Mouse (Mus musculus) heart, adult 9 months (tissue): ENCODE data around the gene Nck1.
A peak's percentile ranks its signal among the peaks of the same experiment; 100 is the strongest.

Experiments
- DNase-seq, 2 experiments: peaks; one replicate each; pipeline ENCODE4 v3.0.0; 2022; ENCODE audit warnings: low spot score in 2 of 2

The Nck1 gene

DNA sequence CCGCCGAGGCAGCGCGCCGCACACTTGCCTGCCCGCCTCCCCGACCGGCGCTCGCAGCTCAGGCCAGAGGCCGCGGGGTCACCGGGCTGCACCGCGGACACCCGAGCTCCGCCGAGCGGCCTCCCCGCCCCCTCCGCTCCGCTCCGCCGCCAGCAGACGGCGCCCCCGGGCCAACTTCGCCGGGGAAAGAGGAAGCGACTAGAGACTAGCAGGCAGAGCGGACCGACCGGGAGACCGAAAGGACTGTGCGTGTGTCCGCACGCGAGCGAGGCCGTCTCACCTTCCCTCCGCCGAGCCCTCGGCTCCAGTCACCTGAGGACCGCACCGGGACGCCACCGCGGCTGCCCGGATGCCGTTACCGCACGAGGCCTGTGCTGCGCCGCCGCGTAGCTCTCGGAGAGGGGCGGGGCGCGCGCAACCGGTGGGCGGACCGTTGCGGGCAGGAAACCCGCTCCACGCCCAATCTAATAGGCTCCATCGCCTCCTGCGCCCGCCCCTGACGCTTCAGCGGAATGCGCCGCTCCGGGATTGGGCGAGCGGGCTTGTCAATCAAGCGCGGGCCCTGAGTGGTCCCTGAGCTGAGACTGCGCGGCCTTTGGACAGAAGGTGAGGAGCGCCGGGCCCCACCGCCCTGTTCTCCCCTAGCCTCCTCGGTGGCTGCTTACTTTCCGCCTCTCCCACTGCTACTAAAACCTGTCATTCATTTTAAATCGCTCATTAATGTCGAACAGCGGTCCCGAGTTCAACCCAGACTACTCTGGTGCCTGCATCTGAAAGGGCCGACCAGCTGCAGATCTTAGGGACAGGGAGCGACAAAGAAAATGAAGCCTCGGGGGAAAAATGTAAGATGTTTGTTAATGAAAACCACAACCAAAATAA, at the start of gene Nck1:
Gene Nck1 (minus strand): TSS at position 420 of the 879 bp plus-strand sequence.
- peak; percentile 99 for DNase-seq

GRCm38 (mm10) chr9:100590462-100590861, 44.5 kb upstream of the Nck1 start:
- no peak for DNase-seq

- no peak for DNase-seq
Measured at GRCm38 (mm10) chr9:100584031-100584430, 38.1 kb upstream of the Nck1 start.

DNA sequence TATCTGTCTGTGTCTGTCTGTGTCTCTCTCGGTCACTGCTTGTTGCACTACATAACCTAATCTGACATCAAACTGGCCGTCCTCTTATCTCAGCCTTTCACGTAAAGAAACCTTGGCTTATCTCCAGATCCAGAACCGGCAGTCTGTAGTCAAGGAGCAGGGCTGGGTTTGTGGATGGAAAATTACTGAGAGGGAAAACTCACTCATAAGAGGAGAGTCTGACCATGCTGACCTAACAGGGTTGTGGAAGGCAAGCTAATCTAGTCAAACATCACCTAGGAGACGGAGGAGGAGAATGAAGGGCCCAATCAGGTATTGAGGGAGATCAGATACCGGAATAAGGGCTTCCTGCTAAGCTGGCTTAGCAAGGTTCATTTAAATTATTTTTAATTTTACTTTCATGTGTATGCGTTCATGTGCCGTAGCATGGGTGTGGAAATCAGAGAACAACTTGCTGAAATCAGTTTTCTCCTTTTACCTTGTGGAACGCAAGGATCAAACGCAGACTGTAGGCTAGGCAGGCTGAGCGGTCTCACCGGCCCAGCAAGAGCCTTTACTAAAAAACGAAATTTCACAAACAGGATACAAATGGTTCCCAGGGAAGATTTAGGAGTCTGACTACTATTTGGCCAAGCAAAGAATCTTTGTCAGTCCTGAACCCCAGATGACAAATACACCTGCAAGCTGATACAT, 37.1 kb upstream of the Nck1 start:
- DNase-seq: no peak

DNA sequence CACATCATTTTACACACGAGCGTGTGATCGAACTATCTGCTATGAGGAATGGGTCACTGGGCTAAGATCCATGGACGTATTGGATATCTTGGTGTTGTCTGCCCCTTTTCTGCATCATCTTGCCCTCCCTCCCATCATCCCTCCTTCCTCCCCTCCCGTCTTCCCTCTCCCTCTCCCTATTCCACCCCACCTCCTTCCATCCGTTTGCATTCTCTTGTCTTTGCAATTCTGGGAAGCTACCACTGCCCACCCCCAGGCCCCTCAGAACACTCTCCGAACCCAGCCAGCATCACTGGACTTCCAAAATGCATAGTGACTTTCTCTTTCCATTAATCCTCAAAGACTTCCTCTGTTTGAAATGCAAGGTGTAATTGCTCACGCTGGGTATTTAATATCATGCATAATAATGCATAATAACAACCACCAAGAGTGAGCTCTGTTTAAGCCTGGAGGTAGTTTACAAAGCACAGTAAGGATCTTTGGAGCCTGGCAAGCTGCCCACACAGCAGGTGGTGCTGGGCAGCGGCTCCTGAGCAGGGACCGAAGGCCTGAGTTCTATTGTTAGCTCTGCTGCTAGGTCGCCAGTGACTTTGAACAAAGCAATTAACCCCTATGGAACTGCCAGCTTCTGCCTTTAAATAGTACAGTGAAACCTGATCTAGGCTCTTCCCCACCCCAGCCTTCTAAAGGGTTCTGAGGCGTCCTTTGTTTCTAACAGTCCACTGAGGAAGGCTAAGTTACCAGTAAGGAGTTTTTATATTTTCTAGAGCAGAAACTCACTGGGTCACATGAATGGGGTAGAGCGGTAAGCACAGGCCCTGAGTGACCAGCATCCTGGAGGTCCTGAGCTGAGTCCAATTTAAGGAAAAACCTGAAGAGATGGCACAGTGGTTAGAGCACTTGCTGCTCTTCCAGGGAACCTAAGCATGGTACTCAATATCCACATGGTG, 35.9 kb upstream of the Nck1 start:
- DNase-seq: peak; percentile 25 to 48

DNA sequence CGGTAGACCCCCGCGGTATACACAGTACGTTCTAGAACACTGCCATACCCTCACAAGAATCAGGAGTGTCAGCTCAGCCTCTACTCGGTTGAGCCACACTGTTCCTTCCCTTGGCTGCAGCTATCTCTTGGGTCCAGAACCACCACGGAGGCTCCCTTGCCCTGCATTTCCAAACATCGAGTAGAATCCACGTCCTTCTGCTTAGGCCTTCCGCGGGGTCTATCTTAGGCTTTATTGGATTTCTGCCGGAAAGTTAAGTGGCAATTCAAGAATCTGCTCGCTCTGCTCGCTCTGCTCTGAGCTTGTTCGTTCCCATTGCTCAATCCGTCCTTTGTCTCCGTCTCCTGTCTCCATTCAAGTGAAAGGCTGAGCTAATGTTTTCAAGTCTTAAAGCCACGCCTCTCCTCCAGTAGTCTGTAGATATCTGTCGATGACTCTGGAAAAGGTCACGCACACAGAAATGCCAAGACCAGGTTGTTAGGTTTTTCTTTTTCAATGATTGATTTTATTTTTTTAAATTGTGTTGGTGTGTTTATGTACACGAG, 34.3 kb upstream of the Nck1 start:
- DNase-seq: no peak

DNA sequence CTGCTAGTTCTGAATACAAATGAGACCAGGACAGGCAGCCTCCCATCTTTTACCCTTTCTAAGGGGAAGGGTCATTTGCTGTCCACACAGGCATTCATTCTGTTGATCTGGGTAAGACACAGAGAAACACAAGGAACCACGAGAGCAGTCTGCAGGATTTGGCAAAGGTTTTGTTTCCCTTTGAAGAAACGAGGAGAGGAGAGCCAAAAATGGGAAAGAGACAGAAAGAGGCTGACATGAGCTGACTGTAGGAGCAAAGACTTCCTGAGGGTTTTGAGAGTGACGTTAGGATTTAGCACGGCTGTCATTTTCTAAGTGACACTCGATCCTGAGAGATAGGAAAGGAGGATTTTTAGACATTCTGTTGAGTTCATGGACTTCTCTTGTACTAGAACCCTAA, 28.0 kb upstream of the Nck1 start:
- DNase-seq: no peak

DNA sequence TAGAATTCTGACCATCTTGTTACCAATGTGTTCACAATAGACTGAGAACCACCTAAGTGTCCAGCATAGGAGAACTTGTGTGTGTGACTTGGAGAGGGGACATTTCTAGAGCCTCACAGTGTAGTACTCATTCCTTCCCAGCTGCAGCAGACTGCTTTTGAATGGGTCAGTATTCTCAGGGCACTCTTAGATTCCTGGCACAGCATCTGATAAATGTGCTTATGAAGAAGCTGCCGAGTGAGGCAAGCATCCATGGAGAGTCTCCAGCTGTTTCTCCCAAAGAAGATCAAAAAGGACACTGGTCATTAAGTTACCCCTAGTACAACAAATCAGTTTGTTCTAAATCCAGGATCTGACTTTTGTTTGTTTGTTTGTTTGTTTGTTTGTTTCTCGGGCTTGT, 27.4 kb upstream of the Nck1 start:
- DNase-seq: no peak

GRCm38 (mm10) chr9:100571511-100571910, 25.6 kb upstream of the Nck1 start:
- DNase-seq: no peak

DNA sequence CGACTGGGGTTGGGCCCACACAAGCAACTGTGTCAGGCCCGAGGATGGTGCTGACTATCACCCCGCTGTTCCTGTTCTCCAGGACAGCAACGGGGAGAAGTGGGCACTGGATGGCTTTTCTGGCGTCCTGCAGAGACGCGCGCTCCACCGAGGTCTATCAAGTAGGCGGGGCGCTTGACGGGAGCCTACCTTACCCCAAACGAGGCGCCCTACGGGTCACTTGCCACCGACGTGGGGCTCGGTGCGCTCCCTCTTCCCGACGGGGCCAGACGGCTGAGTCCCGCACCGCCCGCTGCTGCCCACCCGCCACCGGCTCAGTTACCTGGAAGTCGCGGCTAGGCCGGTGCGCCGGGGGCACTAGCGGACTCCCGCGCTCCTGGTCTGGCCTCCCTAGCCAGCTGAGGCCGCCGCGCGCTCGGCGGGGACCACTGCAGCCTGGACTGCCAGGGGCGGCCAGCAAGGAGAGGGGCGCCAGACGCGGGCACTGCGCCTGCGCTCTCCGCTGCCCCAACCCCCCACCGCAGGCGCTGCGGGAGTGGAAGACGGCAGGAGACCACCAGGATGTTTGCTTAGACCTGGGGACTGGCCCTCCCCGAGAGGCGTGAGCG, 24.8 kb upstream of the Nck1 start, which contains the start of gene Slc35g2:
Gene Slc35g2 (minus strand): TSS at position 465 of the 608 bp plus-strand sequence.
- peak; percentile 18 to 21 for DNase-seq

GRCm38 (mm10) chr9:100569798-100570625, 24.1 kb upstream of the Nck1 start:
- DNase-seq: peak; percentile 52 to 53

GRCm38 (mm10) chr9:100560251-100560890, 14.4 kb upstream of the Nck1 start:
- no peak for DNase-seq

DNA sequence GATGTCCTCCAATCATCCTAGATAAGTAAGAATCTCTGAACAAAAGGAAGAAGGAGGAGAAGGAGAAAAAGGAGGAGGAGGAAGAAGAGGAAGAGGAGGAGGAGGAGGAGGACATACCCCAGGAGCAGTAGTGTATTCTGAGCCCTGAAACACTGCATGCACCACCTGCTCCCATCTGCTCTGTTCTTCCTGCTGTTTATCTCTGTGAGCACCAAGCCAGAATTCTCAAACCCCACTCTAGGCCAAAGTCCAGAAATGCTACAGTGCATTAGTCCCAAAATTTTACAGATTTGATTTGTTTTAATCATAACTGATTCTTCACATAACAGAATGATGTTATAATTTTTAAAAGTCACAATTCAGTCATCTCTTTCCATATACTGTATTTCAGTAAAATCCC, 13.1 kb upstream of the Nck1 start:
- DNase-seq: no peak

DNA sequence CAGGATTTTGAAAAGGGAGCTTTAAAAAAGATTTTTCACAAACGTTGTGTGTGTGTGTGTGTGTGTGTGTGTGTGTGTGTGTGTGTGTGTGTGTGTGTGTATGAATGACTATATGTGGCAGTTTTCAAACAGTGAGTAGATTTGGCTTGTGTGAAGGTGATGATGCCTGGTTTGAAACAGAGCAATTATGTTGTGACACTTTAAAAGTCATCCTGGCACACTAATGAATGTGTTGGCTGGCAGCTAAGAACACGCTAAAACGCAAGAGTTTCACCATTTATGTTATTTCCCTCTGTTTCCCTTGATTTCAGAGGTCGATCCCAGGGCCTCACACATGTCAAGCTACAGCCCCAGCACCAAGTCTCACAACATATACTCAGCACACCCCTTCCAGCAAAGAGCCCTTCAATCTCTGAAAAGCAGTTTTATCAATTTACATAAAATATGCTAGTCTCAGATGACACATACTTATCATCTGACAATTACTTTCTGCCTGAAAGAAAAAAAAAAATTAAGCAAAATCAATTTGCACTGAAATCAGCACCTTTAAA, 12.2 kb upstream of the Nck1 start:
- DNase-seq: no peak

- no peak for DNase-seq
Measured at GRCm38 (mm10) chr9:100555686-100556085, 9.8 kb upstream of the Nck1 start.

GRCm38 (mm10) chr9:100548313-100548712, 2.4 kb upstream of the Nck1 start:
- DNase-seq: no peak

DNA sequence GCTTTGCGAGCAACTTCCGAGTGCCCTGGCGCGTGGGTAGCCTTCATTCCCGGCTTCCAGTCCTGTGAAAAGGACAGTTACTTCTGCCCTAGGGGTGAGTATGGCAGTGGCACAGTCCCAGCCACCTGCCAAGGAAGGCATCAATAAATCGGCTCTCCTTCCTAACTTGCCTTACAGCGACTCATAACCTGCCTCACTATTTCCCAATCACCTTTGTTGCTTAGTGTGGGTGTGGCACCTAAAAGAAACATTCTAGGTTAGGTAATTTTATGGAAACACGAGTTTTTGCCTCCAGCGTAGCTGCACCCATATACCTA, 618 bp upstream of the Nck1 start:
- no peak for DNase-seq

DNA sequence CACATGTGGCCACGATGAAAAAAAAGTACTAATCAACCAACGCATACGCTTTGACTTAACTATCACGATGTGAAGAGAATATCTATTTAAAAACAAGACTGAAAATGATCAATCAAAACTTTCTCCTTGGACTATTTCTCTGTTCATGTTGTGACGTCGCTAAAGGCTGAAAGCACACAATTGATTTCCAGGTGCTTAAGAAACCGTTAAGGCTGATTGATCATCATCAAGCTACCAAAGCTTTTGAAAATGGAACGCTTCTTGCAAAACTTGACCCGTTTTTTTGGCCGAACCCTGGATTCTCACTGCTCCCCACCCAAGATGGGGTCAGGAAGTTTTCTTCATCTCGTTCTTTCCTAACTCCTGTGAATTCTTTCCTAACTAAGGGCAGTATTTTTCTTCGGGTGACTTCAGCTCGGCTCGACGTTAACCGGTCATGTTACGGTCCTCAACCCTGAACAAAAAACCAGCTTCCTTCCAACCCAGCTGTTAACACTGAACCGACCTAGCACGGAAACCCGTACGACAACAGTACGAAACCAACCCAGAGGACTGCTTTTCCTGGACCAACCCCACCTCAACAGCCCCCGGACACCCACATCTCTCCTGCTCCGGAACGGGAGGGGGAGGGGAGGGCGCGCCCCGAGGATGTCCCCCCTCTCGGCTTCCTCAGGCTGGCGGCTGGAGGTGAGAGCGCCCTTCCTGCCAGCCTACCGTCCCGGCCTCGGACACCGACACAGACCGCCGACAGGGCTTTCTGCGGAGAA, 803 bp downstream of the Nck1 start:
- peak in 1 of 2 experiments; percentile 85 for DNase-seq
